Mouse (Mus musculus): Measurements from ENCODE around the gene Cdca7. TPM values are rescaled to one million over a fixed set of nuclear protein-coding genes. Genes with fewer than 3 reads are reported as not detected.

Gene Cdca7
- polyA plus RNA-seq, 1 experiment from 2014 or later = 71.1 TPM

- 18% methylated on average over 7 of the region's 7 CpGs for WGBS (ENCODE audit: insufficient replicate concordance)
- Histone ChIP-seq H3K4me2 (no peak overlapping the region), H3K27ac (no peak overlapping the region), H3K9me3 (replicated peaks) (no peaks in the 10 kb centered on the region), H3K36me3 (no peaks in the 10 kb centered on the region), H3K4me3 (replicated peaks) (no peak overlapping the region), H3K4me1 (replicated peaks) (peaks cover 3% of the 10 kb centered on the region; the same call in 1 of the 2 replicates), H3K27me3 (no peaks in the 10 kb centered on the region), H3K9ac (no peak overlapping the region)
- no peak for DNase-seq
- ATAC-seq (ENCODE audit: low read depth) = no peak
Observed at GRCm38 (mm10) chr2:72464376-72465014, 11.5 kb upstream of the Cdca7 start.

- Histone ChIP-seq H3K9ac (no peak overlapping the region), H3K27me3 (no peaks in the 10 kb centered on the region), H3K36me3 (no peaks in the 10 kb centered on the region), H3K4me2 (no peak overlapping the region), H3K4me3 (replicated peaks) (no peak overlapping the region), H3K4me1 (replicated peaks) (no peaks in the 10 kb centered on the region; the same call in 1 of the 2 replicates), H3K27ac (no peak overlapping the region), H3K9me3 (replicated peaks) (no peaks in the 10 kb centered on the region)
- ATAC-seq (ENCODE audit: low read depth) = no peak
- DNase-seq = no peak
- WGBS (ENCODE audit: insufficient replicate concordance) = 70% methylated on average over 1 of the region's 1 CpGs
Observed at GRCm38 (mm10) chr2:72467604-72468003, 8.4 kb upstream of the Cdca7 start.

GRCm38 (mm10) chr2:72471415-72472070 is 4.4 kb upstream of the Cdca7 start:
- Histone ChIP-seq H3K4me2 (no peak overlapping the region), H3K27me3 (no peaks in the 10 kb centered on the region), H3K4me3 (replicated peaks) (no peak overlapping the region), H3K27ac (no peak overlapping the region), H3K4me1 (replicated peaks) (peaks cover 23% of the 10 kb centered on the region), H3K9me3 (replicated peaks) (no peaks in the 10 kb centered on the region), H3K9ac (no peak overlapping the region), H3K36me3 (no peaks in the 10 kb centered on the region)
- WGBS (ENCODE audit: insufficient replicate concordance) = 57% methylated on average over 16 of the region's 16 CpGs
- no peak for ATAC-seq (ENCODE audit: low read depth)
- DNase-seq = no peak

GRCm38 (mm10) chr2:72474531-72475287 is 1.2 kb upstream of the Cdca7 start:
- H3K4me2 ChIP-seq = peak overlapping the region; percentile 86
- H3K4me3 ChIP-seq (replicated peaks) = peak overlapping the region; percentile 88
- H3K9me3 ChIP-seq (replicated peaks) = no peaks in the 10 kb centered on the region
- H3K27ac ChIP-seq = peak overlapping the region; percentile 92
- peaks cover 49% of the 10 kb centered on the region for H3K4me1 ChIP-seq (replicated peaks)
- 32% methylated on average over 7 of the region's 7 CpGs for WGBS (ENCODE audit: insufficient replicate concordance)
- no peaks in the 10 kb centered on the region for H3K27me3 ChIP-seq
- peak overlapping the region; percentile 90; the same call in 1 of the 2 replicates for H3K9ac ChIP-seq
- no peak for ATAC-seq (ENCODE audit: low read depth)
- no peak for DNase-seq
- H3K36me3 ChIP-seq = peaks cover 11% of the 10 kb centered on the region

- H3K4me1 ChIP-seq (replicated peaks) = peaks cover 55% of the 10 kb centered on the region
- H3K27ac ChIP-seq = peak overlapping the region; percentile 92
- no peaks in the 10 kb centered on the region for H3K9me3 ChIP-seq (replicated peaks)
- ATAC-seq (ENCODE audit: low read depth) (no peak), DNase-seq (no peak)
- H3K36me3 ChIP-seq = peaks cover 18% of the 10 kb centered on the region
- peak overlapping the region; percentile 86 for H3K4me2 ChIP-seq
- peak overlapping the region; percentile 88 for H3K4me3 ChIP-seq (replicated peaks)
- no peaks in the 10 kb centered on the region for H3K27me3 ChIP-seq
- 1% methylated on average over 7 of the region's 7 CpGs for WGBS (ENCODE audit: insufficient replicate concordance)
- H3K9ac ChIP-seq = peak overlapping the region; percentile 90
Observed at GRCm38 (mm10) chr2:72475423-72475796, 549 bp upstream of the Cdca7 start.

GRCm38 (mm10) chr2:72476486-72477211 is 690 bp downstream of the Cdca7 start:
- Histone ChIP-seq H3K9me3 (replicated peaks) (no peaks in the 10 kb centered on the region), H3K27ac (peak overlapping the region; percentile 92), H3K4me3 (replicated peaks) (peak overlapping the region; percentile 88), H3K36me3 (peaks cover 31% of the 10 kb centered on the region), H3K4me1 (replicated peaks) (peaks cover 58% of the 10 kb centered on the region), H3K4me2 (peak overlapping the region; percentile 86), H3K9ac (peak overlapping the region; percentile 90), H3K27me3 (no peaks in the 10 kb centered on the region)
- peak; percentile 22 for DNase-seq
- under 1% methylated on average over 53 of the region's 53 CpGs for WGBS (ENCODE audit: insufficient replicate concordance)
- peak; percentile 57 for ATAC-seq (ENCODE audit: low read depth)

GRCm38 (mm10) chr2:72477221-72477620 is 1.3 kb downstream of the Cdca7 start:
- Histone ChIP-seq H3K27ac (peak overlapping the region; percentile 92), H3K27me3 (no peaks in the 10 kb centered on the region), H3K9ac (peak overlapping the region; percentile 90), H3K36me3 (peaks cover 37% of the 10 kb centered on the region), H3K4me2 (peak overlapping the region; percentile 86), H3K9me3 (replicated peaks) (no peaks in the 10 kb centered on the region), H3K4me1 (replicated peaks) (peaks cover 58% of the 10 kb centered on the region), H3K4me3 (replicated peaks) (peak overlapping the region; percentile 88)
- 2% methylated on average over 11 of the region's 11 CpGs for WGBS (ENCODE audit: insufficient replicate concordance)
- no peak for ATAC-seq (ENCODE audit: low read depth)
- DNase-seq = no peak

GRCm38 (mm10) chr2:72478176-72478575 is 2.2 kb downstream of the Cdca7 start:
- Histone ChIP-seq H3K27ac (no peak overlapping the region), H3K4me1 (replicated peaks) (peaks cover 57% of the 10 kb centered on the region), H3K36me3 (peaks cover 46% of the 10 kb centered on the region), H3K4me3 (replicated peaks) (peak overlapping the region; percentile 88), H3K27me3 (no peaks in the 10 kb centered on the region), H3K9ac (peak overlapping the region; percentile 90), H3K9me3 (replicated peaks) (no peaks in the 10 kb centered on the region), H3K4me2 (peak overlapping the region; percentile 86)
- WGBS (ENCODE audit: insufficient replicate concordance) = 77% methylated on average over 4 of the region's 4 CpGs
- no peak for DNase-seq
- no peak for ATAC-seq (ENCODE audit: low read depth)

- DNase-seq (no peak), ATAC-seq (ENCODE audit: low read depth) (no peak)
- Histone ChIP-seq H3K4me3 (replicated peaks) (0 out of 2 replicates have a peak overlapping the region, but pooled peaks have one; percentile 7), H3K9ac (no peak overlapping the region), H3K9me3 (replicated peaks) (no peaks in the 10 kb centered on the region), H3K27me3 (no peaks in the 10 kb centered on the region), H3K27ac (no peak overlapping the region), H3K4me2 (peak overlapping the region; percentile 86), H3K36me3 (peaks cover 54% of the 10 kb centered on the region), H3K4me1 (replicated peaks) (peaks cover 50% of the 10 kb centered on the region)
- 77% methylated on average over 13 of the region's 13 CpGs for WGBS (ENCODE audit: insufficient replicate concordance)
Observed at GRCm38 (mm10) chr2:72478921-72479320, 3.0 kb downstream of the Cdca7 start.

GRCm38 (mm10) chr2:72479818-72480217 is 3.9 kb downstream of the Cdca7 start:
- Histone ChIP-seq H3K4me3 (replicated peaks) (0 out of 2 replicates have a peak overlapping the region, but pooled peaks have one; percentile 3), H3K4me2 (peak overlapping the region; percentile 25), H3K9ac (peak overlapping the region; percentile 14; the same call in 1 of the 2 replicates), H3K36me3 (peaks cover 62% of the 10 kb centered on the region), H3K9me3 (replicated peaks) (no peaks in the 10 kb centered on the region), H3K27ac (no peak overlapping the region), H3K27me3 (no peaks in the 10 kb centered on the region), H3K4me1 (replicated peaks) (peaks cover 42% of the 10 kb centered on the region)
- DNase-seq = no peak
- ATAC-seq (ENCODE audit: low read depth) = no peak
- WGBS (ENCODE audit: insufficient replicate concordance) = 77% methylated on average over 9 of the region's 9 CpGs

GRCm38 (mm10) chr2:72491650-72492049 is 15.7 kb downstream of the Cdca7 start:
- Histone ChIP-seq H3K4me3 (replicated peaks) (no peak overlapping the region), H3K9ac (no peak overlapping the region), H3K4me1 (replicated peaks) (peaks cover 5% of the 10 kb centered on the region), H3K36me3 (peaks cover 10% of the 10 kb centered on the region), H3K4me2 (no peak overlapping the region), H3K27ac (no peak overlapping the region), H3K27me3 (0 out of 2 replicates have a peak, but pooled peaks cover 2% of the 10 kb centered on the region), H3K9me3 (replicated peaks) (no peaks in the 10 kb centered on the region)
- DNase-seq (no peak), ATAC-seq (ENCODE audit: low read depth) (no peak)
- WGBS (ENCODE audit: insufficient replicate concordance) = 52% methylated on average over 7 of the region's 7 CpGs
